Mouse (Mus musculus) monocyte, adult 5-6 weeks (primary cell): ENCODE measurements around the gene Pard6b. TPM values are rescaled to one million over a fixed set of nuclear protein-coding genes. Genes with fewer than 3 reads are reported as not detected.

Experiments
- ATAC-seq: fragments of 153-309, 156-312 bp; replicated peaks from 2 replicates; pipeline ENCODE4 v1.8.0; 2017; ENCODE audit warnings: mild to moderate bottlenecking; ENCODE audit not compliant: low TSS enrichment, insufficient number of reproducible peaks, severe bottlenecking, poor library complexity, low FRiP score
- total RNA-seq: library from RNA; stranded (forward); fragments of 200-1000, 200-491, 200-594 nt; gene quantifications from 3 replicates; pipeline ENCODE4 v1.2.3, GENCODE M21; 2017

Pard6b gene
- total RNA-seq, result 0.78 to 2.5 TPM in 2 of 3 replicates, not detected in the other

DNA sequence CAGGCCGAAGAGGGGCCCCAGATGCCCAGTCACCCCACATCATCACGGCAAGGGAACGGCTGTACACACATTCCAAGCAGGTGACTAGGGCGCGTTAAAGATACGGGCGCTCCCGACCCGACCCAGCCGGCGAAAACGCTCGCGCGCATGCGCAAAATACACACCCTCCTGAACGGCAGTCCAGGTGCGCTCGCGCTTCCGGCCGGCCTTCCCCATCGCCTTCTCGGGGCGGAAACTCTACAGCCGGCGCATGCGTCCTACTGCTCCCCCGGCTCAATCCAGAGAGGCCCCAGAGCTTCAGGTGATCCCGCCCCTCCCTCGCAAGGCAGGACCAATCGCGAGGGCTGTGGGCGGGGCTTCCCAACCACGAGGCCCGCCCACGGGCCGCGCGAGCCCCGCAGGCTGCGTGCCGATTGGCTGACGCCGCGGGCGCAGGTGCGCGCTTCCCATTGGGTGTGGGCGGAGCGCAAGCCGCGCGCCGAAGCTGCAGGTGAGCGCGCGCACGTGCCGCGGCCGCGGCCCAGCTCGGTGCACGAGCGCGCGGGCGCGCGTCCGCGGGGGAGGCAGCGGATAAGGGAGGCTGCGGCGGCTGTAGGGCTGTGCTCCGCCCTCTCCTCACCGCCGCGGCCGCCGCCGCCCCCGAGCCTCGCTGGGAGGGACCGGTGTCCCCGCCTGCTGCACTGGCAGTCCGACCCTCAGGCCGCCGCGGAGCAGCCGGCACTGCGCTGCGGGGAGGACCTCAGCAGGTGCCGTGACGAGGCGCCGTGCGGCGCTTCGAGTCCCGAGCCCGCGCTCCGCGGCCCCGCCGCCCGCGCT, at the start of gene Pard6b:
Gene Pard6b, plus strand, starts transcription at position 574 of the 816 bp plus-strand sequence.
- peak; percentile 81 for ATAC-seq

- ATAC-seq, result no peak
Measured at GRCm38 (mm10) chr2:168031842-168032241, 49.0 kb upstream of the Pard6b start.

- ATAC-seq, result no peak
Measured at GRCm38 (mm10) chr2:168033905-168034304, 46.9 kb upstream of the Pard6b start.

DNA sequence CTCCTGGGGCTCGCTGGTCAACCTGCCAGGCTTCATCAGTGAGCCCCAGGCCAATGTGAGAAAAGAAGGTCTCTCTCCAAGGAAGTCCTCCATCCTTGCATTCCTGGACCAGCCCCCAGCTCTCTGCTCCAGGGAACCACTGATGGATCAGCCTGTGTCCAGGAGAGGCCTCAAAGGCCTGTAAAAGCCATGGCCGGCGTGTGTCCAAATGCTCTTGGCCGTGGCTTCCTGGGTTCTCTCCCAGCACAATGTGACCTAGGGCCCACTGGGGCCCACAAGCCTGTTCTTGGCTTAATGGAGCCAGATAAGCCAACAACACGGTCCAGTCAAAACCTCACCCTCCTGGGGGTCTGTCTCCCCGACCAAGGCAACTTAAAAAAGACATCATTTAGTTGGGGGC, 44.9 kb upstream of the Pard6b start:
- no peak for ATAC-seq

- ATAC-seq, result no peak
Measured at GRCm38 (mm10) chr2:168037063-168037462, 43.7 kb upstream of the Pard6b start.

DNA sequence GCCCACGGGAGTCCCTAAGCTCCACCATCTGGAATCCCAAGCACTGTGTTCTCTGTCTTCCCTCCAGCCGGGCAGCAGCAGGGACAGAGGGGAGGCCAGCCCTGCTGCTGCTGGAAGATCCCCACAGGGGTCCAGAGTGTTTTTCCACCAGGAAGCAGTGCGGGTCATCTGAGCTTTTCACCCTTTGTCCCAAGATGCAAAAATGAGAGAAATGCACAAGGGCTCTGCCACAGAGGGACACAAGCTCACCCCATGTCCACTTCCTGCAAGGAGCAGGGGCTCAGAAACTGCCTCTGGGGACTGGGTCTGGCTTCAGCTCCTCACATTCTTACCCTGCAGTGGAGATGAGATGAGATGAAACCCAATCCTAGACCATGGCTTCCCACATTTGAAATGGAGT, 40.1 kb upstream of the Pard6b start:
- ATAC-seq, result no peak

DNA sequence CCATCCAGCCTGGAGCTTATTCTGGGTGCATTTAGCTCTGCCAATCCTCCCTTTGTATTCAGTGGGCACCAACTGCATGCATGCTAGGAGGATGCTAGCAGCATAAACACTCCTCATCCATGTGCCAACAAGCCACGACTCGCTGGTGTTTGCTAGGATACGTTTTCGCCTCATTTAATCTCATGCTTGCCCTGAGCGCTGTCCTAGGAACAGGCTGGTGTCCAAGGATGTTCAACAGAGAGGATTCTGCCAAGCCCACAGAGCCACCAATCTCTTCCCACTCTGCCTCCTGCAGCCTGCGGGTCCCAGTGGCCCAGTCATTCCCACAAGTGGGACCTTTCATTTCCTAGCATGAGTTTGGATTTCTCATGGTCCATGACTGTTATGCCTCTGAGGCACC, 38.8 kb upstream of the Pard6b start:
- ATAC-seq, result no peak

DNA sequence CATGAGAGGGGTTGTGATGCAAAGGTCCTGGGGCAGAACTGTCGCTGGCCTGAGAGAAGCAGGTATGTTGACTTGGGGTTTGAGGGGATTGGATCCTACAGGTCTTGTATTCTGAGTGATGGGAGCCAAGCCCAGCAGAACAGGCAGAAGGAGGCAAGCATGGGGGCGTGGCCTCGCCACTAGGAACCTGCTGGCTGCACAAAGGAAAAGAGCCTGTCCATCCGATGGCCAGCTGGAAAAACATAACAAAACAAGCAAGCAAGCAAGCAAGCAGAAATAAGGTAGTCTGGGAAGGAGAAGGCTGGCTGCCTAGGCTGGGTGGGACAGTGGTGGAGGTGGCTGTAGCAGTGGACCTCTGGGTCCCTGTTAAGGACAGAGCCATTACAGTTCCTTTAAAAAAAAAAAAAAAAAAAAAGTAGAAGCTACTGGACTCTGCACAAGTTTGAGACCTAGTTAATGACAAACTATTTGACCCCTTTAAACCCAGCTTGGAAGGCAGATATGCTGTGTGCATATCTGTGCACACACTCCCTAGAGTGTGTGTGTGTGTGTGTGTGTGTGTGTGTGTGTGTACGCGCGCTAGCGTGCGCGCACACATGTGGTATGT, 36.0 kb upstream of the Pard6b start:
- ATAC-seq, result no peak

- no peak for ATAC-seq
Measured at GRCm38 (mm10) chr2:168045357-168045756, 35.4 kb upstream of the Pard6b start.

DNA sequence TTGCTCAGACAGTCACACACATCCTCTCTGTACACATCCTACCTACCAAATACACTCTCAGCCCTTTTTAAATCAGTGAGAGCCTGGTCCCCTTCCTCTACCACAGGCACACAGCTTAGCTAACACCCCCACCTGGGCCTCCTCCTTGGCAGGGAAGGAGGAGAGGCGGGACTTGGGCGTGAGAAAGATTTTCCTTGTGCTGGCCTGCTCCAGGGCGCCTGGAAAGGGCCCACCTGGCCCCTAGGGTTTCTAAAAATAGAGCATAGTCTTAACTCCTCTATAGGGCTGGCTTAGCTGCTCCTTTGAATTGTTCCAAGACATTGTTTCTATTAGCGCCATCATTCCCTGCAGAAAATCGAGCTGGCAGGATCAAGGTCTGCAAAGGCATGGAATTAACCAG, 35.0 kb upstream of the Pard6b start:
- no peak for ATAC-seq

DNA sequence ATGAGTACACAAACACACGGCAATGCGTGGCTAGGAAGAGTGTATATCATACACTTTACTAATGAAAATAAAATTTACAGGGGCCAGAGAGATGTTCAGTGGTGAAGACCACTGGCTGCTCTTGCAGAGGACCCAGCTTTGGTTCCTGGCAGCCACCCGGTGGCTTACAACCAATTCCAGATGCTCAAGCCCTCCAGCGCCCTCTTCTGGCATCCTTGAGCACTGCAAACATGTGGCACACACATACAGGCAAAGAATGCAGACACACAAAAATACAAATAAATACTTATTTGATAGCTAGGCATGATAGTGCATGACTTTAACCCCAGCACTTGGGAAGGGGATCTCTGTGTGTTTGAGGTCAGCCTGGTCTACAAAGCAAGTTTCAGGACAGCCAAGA, 34.3 kb upstream of the Pard6b start:
- no peak for ATAC-seq

DNA sequence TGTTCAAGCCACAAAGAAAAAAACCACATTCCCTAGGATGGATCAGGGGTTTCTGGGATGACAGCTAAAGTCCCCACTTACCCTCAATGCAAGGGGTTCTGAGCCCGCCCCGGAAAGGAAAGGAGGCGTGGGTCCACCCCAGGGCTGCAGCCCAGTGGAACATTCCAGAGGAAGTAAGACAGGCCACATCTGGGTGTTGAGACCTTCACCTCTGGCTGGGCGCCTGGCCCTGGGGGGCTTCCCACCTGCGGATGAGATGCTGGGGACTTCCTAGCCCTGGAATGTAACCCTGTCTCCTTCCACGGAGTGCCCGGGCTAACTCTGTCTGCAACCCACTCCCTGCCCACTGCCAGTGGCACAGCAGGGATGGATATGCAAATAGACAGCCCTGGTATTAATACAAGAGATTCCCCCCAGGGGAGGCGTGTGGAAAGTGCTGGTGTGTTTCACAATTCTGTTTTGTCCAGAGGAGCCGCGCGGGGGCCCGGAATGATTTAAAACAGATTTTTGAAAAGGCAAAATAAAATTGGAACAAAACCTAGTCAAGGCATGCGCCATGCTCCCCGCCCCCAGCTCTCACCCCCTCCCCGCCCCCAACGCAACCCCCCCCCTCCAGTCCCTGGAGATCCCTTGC, 31.7 kb upstream of the Pard6b start:
- ATAC-seq, result no peak

- ATAC-seq, result no peak
Measured at GRCm38 (mm10) chr2:168050000-168050942, 30.5 kb upstream of the Pard6b start.

GRCm38 (mm10) chr2:168052156-168052555, 28.6 kb upstream of the Pard6b start:
- no peak for ATAC-seq

- no peak; the same call in 1 of the 2 replicates for ATAC-seq
Measured at GRCm38 (mm10) chr2:168052689-168053088, 28.1 kb upstream of the Pard6b start.

DNA sequence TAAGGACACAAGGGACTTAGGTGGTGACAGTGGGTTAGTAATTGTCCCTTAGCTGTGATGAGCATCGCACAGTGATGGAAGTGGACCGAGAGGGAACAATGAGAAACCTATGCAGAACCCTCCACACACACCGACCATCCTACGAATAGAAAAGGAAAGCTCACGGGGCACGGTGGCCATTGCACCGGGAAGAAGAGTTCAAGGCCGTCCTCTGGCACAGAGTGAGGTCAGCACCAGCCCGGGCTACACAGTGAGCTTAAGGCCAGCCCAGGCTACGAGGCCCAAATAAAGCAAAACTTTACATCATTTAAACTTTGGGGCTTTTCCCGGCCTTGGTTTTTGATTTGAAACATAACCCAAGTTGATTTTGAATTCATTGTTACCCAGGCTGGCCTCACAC, 26.7 kb upstream of the Pard6b start:
- ATAC-seq, result no peak

GRCm38 (mm10) chr2:168055910-168056665, 24.7 kb upstream of the Pard6b start:
- no peak for ATAC-seq

- no peak for ATAC-seq
Measured at GRCm38 (mm10) chr2:168056666-168056933, 24.2 kb upstream of the Pard6b start.
